Mouse (Mus musculus): ENCODE measurements around the gene Fgf22. TPM values are rescaled to one million over a fixed set of nuclear protein-coding genes. Genes with fewer than 3 reads are reported as not detected.

The Fgf22 gene
- not detected for total RNA-seq (2021)
- long read RNA-seq, experiment 1, result 0 reads
- long read RNA-seq, experiment 2, result 0 reads

DNA sequence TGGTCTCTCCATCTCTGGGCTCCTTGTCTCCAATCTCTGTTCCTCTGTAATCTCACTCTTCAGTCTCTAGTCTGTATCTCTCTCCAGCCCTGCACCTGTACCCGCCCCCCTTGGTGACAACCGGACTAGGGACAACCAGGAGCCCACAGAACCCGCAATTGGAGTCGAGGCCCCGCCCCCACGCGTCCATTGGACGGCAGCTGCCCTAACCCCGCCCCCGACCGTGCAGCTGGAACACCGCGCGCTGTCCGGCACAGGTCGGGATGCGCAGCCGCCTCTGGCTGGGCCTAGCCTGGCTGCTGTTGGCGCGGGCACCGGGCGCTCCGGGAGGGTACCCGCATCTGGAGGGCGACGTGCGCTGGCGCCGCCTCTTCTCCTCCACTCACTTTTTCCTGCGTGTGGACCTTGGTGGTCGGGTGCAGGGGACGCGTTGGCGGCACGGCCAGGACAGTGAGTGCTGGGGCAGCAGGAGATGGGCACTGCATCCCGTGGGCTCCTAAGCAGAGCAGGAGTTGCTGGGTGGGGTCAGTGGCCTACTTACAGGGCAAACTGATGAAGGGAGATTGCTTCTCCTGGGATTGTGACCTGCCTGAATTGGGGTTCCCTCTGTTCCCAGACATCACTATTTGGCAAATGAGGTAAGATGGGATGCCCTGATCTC is at the start of gene Fgf22:
TSS of gene Fgf22 (plus strand) at position 221 of the 661 bp plus-strand sequence.
- intact Hi-C loops (cut with DNase I; ENCODE audit: low total_unique reads), result no loop called here
- DNase-seq, result peak; percentile 72

DNA sequence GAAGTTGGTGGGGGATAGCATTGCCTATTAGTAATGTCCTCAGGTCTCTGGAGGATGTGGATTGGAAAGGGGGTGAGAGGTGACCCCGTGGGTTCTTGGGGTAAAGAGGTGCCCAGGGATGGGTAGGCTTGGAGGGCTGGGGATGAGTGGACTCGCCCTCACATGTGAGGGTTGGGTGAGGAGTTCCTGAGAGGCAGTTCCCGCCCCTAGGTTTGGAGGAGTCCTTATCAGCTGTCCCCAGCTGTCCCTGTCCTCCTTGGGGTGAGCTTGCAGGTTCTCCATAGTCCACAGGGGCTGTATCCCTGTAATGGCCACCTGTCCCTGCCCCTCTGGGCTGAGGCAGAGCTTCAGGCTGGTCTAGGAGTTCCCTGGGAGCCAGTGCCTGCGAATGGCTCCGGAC is 48.9 kb upstream of the Fgf22 start:
- intact Hi-C loops (cut with DNase I; ENCODE audit: low total_unique reads), result no loop called here
- DNase-seq, result peak; percentile 4

DNA sequence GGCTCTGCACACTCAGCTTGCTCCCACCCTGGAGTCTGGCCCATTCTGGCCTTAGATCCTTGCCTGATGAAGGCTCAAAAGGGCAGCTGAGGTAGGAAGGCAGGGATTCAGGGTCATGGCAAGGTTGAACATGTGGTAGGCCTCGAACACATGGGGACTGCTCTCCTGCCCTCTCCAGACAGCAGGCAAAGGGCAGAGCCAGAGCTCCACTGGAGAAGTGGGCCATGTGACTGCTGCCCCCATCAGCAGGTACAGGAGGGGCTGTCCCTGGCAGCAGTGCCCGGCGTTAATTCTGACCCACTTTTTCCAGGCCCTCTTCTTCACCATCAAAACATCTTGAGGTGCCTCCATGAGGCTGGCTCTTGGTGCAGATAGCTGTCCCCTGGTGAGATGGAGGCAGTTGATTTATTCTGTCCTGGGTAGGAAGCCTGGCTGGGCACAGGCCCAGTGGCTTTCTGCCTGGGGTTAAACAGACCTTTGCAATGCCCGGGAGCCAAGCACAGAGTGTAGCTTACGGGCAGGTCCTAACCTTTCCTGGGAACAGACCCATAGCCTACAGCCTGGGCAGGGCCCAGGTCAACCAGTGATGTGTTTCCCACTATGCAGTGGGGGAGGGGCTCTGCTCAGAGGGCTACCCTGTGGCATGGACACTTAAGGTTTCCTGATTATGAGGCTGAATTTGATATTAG is 48.3 kb upstream of the Fgf22 start:
- intact Hi-C loops (cut with DNase I; ENCODE audit: low total_unique reads), result no loop called here

DNA sequence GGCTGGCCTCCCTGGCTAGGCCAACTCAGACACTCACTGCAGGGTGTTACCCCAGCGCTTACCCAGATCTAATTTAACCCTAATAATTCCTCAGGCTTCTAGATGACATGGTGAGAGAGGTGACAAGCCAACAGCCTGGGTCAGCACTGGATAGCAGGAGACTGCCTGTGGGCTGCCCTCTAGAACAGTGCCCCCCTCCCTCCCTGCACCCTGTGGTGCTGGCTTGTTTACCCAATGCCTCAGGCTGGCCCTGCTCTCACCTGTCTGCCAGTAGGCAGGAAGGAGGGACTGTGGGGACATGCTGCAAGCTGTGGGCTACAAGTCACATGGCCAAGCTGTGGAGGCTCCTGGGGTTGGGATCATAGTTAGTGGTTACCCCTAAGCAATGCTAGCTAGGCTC is 47.7 kb upstream of the Fgf22 start:
- no peak for DNase-seq
- intact Hi-C loops (cut with DNase I; ENCODE audit: low total_unique reads), result no loop called here

More for the DNA sequence above, 48.3 kb upstream of the Fgf22 start:
- DNase-seq, result peak; percentile 63

- DNase-seq, result no peak
- intact Hi-C loops (cut with DNase I; ENCODE audit: low total_unique reads), result no loop called here
Measured at GRCm38 (mm10) chr10:79707759-79708158, 47.1 kb upstream of the Fgf22 start.

DNA sequence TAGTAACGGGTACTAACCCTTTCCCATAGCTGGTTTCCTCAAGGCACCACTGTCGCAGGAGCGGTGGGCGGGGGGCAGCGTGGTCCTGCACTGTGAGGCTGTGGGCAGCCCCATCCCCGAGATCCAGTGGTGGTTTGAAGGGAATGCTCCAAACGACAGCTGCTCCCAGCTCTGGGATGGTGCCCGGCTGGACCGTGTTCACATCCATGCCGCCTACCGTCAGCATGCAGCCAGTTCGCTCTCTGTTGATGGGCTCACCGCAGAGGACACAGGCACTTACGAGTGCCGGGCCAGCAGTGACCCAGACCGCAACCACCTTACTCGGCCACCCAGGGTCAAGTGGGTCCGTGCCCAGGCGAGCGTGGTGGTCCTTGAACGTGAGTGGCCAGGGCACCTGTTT is 46.2 kb upstream of the Fgf22 start:
- peak; percentile 57 for DNase-seq
- intact Hi-C loops (cut with DNase I; ENCODE audit: low total_unique reads), result no loop called here

GRCm38 (mm10) chr10:79709307-79709706 is 45.6 kb upstream of the Fgf22 start:
- no peak for DNase-seq
- intact Hi-C loops (cut with DNase I; ENCODE audit: low total_unique reads), result no loop called here

DNA sequence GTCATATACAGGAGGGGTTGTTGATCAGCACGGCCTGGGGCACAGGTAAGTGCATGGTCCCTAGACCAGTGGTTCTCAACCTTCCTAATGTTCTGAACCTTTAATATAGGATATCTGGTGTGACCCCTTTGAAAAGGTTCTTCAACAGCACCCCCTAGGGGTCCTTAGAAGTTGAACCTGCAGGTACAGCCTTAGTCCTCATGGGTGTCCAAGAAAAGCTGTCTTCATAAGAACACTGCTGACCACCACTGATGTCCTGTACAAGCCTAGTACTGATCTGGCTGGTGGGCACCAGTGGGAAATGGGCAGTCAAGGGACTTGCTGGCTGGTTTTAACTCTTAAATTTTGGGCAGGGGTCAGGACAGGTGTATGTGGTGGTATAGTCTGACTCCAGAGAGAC is 42.8 kb upstream of the Fgf22 start:
- DNase-seq, result no peak
- intact Hi-C loops (cut with DNase I; ENCODE audit: low total_unique reads), result no loop called here

DNA sequence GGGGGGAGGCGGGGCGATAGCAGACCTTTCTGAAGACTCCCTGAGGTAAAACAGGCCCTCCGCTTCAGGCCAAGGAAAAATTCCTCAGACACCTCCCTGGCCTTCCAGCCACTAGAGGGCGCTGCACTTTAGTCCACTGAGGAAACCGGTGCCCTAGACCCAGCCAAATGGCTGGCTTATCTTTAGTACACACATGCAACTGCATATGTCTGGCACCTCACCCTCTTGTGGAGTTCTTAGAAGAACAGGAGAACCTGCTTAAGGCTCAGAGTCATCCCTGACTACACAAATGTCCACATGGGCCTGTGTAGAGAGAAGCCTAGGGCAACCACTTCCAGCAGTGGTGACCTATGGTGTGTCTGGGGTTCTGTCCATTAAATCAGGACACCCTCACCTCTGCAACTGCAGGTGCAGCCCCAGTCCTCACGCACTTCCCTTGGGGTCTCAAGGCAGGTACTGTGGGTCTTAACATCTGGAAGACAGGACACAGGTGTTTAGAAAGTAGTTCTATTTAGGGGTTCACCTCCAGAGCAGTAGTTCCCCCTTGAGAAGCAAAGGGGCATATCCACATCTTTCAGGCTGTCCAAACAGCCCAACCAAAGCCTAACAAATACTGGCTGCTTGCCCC is 42.3 kb upstream of the Fgf22 start:
- intact Hi-C loops (cut with DNase I; ENCODE audit: low total_unique reads), result no loop called here
- peak; percentile 81 for DNase-seq

DNA sequence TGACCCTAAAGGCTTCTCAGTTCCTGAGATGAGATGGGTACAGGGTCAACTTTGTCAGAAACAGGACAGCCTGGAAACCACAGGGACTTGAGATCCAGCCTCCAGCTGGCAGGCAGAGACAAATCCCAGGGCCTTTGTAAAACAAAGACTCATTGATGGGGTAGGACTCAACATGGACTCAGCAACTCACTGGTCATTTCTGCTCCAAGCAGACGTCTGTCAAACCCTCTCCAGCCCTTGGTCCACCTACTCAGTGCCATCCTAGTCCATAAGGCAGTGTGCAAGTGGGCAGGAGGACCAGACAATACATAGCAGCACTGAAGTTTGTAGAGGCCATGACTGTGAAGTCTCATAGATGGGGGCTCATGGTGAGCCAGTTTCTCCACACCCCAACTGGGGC is 41.7 kb upstream of the Fgf22 start:
- DNase-seq, result no peak
- intact Hi-C loops (cut with DNase I; ENCODE audit: low total_unique reads), result no loop called here

- no peak for DNase-seq
- intact Hi-C loops (cut with DNase I; ENCODE audit: low total_unique reads), result no loop called here
Measured at GRCm38 (mm10) chr10:79714996-79715395, 39.9 kb upstream of the Fgf22 start.

- no peak for DNase-seq
- intact Hi-C loops (cut with DNase I; ENCODE audit: low total_unique reads), result no loop called here
Measured at GRCm38 (mm10) chr10:79716254-79716987, 38.5 kb upstream of the Fgf22 start, which contains the start of gene Hcn2. Gene Hcn2 (plus strand): TSS chr10:79716634.

- no peak for DNase-seq
- intact Hi-C loops (cut with DNase I; ENCODE audit: low total_unique reads), result no loop called here
Measured at GRCm38 (mm10) chr10:79716988-79717355, 37.9 kb upstream of the Fgf22 start.

DNA sequence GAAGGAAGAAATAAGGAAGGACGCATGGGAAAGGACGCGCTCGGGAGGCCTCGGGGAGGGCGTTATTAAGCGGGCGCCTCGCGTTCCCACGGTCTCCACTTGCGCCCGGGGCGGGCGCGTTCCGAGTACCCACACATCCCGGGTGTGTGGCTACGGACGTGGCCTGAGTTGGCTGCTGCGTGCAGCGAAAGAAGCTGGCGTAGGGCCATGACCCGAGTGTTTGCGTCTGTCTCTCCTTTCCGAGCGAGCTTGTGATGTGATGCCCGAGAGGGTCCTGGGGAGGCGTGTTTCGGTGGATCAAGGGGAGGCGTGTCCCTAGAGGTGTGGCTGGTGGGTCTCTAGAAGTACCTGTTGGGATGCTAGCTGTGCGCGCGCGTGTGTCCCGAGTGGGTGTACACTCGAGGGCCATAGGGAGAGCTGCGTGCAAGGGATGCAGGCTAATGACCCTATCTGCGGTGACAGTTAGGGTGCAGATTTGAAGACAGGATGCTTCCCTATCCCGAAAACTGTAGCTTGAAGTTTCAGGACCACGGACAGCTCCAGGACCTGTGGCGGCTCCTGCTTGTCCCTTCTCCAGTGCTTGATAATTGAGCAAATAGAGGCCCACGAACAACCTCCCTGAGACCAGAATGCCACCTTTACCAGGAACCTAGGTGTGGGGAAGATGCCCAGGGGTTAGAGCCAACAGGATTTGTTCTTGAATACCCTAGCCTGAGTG is 37.1 kb upstream of the Fgf22 start:
- DNase-seq, result peak; percentile 77
- intact Hi-C loops (cut with DNase I; ENCODE audit: low total_unique reads), result no loop called here

- intact Hi-C loops (cut with DNase I; ENCODE audit: low total_unique reads), result no loop called here
- DNase-seq, result no peak
Measured at GRCm38 (mm10) chr10:79721089-79721488, 33.8 kb upstream of the Fgf22 start.

DNA sequence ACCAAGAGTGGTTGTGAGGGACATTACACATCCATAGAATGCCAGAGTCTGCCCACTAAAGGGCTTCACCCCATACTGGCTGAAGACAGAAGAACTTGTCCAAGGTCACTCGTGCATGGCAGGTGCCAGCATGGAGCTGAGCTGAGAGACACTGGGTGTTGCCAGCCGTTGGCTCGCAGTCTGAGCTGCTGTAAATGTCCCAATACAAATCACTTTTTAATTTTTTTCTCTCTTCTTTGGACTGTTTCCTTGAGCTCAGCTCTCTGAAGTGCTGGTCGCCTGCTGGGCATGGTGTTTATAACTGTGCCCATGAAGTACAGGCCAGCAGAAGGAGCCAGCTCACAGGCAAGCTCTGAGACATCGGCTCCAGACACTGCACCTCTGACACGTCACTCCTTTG is 31.8 kb upstream of the Fgf22 start:
- intact Hi-C loops (cut with DNase I; ENCODE audit: low total_unique reads), result no loop called here
- no peak for DNase-seq

GRCm38 (mm10) chr10:79723692-79724091 is 31.2 kb upstream of the Fgf22 start:
- intact Hi-C loops (cut with DNase I; ENCODE audit: low total_unique reads), result no loop called here
- no peak for DNase-seq

- peak; percentile 59 for DNase-seq
- intact Hi-C loops (cut with DNase I; ENCODE audit: low total_unique reads), result no loop called here
Measured at GRCm38 (mm10) chr10:79726090-79726489, 28.8 kb upstream of the Fgf22 start.

All from gastrocnemius, postnatal 14 days (tissue).